Mouse (Mus musculus): ENCODE measurements at regions not wholly inside any gene's neighbourhood (a gene's known extent, or its start where the extent isn't known, plus 50 kb on each side); places are given as distances from the start of the nearest gene placed in this dataset.

DNA sequence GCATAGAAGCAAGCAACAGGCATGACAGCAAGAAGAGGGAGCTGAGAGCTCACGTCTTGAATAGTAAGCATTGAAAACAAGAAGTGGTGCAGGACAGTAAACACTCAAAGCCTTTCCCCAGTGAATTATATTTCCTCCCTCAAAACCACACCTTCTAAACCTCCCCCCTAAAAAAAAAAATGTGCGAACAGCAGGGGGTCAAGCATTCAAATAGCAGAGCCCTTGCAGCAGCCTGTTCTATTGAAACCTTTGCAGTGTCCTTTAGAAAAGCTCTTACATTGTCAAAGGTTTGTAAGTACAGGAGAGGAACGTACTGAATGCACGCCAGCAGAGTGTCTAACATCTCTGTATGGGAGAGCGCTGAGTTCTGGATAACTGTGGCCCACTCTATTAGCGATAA, 145.1 kb upstream of the Cd180 start:
- no peak for TF ChIP-seq POLR2A (IDR thresholded peaks at IDR 0.05; ENCODE audit: extremely low read depth, insufficient read depth, low read length)
- no peak for TF ChIP-seq CTCF (IDR thresholded peaks at IDR 0.05; ENCODE audit: low read depth, low read length)

Data from liver, adult 2 months (tissue).